Comparison of ENCODE assay signal across 8 mouse cellular contexts in genomic region chr8:79638707-79639549, GRCm38 (mm10). TPM values are rescaled to one million over a fixed set of nuclear protein-coding genes. Genes with fewer than 3 reads are reported as not detected.
DNase-seq lines count a peak whose midpoint lies in the region; ATAC-seq and TF ChIP-seq lines count a peak whose summit lies in the region.

No protein-coding gene starts in this region.

- H3K27me3 ChIP-seq in hindbrain, postnatal 0 days (ENCODE audit: insufficient read depth, low read length), result no peaks in the 10 kb centered on the region

- H3K36me3 ChIP-seq in hindbrain, postnatal 0 days (ENCODE audit: insufficient read depth, low read length), result no peaks in the 10 kb centered on the region; the same call in 1 of the 2 replicates

- H3K4me3 ChIP-seq in gastrocnemius, adult 2 months, result peak overlapping the region; percentile 99
- peak overlapping the region; percentile 89 for H3K4me3 ChIP-seq in hindbrain, postnatal 0 days (ENCODE audit: low read length)
- H3K4me3 ChIP-seq in left cerebral cortex, adult 2 months, result peak overlapping the region; percentile 91

- peak overlapping the region; percentile 97 for H3K27ac ChIP-seq in gastrocnemius, adult 2 months
- H3K27ac ChIP-seq in hindbrain, postnatal 0 days, result peak overlapping the region; percentile 97
- peak overlapping the region; percentile 97 for H3K27ac ChIP-seq in left cerebral cortex, adult 2 months

- peak; percentile 100 for DNase-seq in ZHBTc4 (ENCODE audit: low read depth, low spot score)
- DNase-seq in gastrocnemius, adult 2 months, result peak; percentile 99
- peak; percentile 99 for DNase-seq in hindbrain, postnatal 0 days (ENCODE audit: low spot score)
- peak; percentile 96 to 98 for DNase-seq in left cerebral cortex, adult 2 months (ENCODE audit: extremely low spot score in 1 of 2, low spot score in 2 of 2)
- peak; percentile 98 to 99 for DNase-seq in right cerebral cortex, adult 2 months (ENCODE audit: low spot score in 2 of 2)
- peak; percentile 98 for DNase-seq in urinary bladder, postnatal 14 days (ENCODE audit: low spot score)

- no peak for TF ChIP-seq CTCF in gastrocnemius, adult 2 months (IDR thresholded peaks at IDR 0.05)
- TF ChIP-seq CTCF in hindbrain, postnatal 0 days (IDR thresholded peaks at IDR 0.05; ENCODE audit: low read depth), result no peak
- no peak; the same call in 1 of the 2 replicates for TF ChIP-seq CTCF in left cerebral cortex, adult 2 months (IDR thresholded peaks at IDR 0.05)

- ATAC-seq in common myeloid progenitor, adult 5-6 weeks (replicated peaks; ENCODE audit: low read depth, poor library complexity, severe bottlenecking), result peak; percentile 95
- ATAC-seq in hindbrain, postnatal 0 days, result peak; percentile 99
- ATAC-seq in megakaryocyte, adult 5-6 weeks (ENCODE audit: poor library complexity, severe bottlenecking), result peak; percentile 91

- intact Hi-C loops in gastrocnemius, adult 2 months (cut with DNase I), result loop anchor here (2.0 kb wide), 1 partner anchor 344 kb away; the partner anchor contains the start of gene Mmaa
- intact Hi-C loops in left cerebral cortex, adult 2 months (cut with DNase I), result loop anchor here (1.0 to 5.0 kb wide), 3 partner anchors 72 to 345 kb away; partner anchors contain the start of genes Abce1, Anapc10, Mmaa and Smad1

- H3K4me2 ChIP-seq in hindbrain, postnatal 0 days (ENCODE audit: low read depth, low read length), result peak overlapping the region; percentile 80

- no peaks in the 10 kb centered on the region for H3K9me3 ChIP-seq in hindbrain, postnatal 0 days (ENCODE audit: low read length)

- peaks cover 17% of the 10 kb centered on the region for H3K4me1 ChIP-seq in hindbrain, postnatal 0 days (ENCODE audit: insufficient read depth, low read length)

- under 1% methylated on average over 74 of the region's 77 CpGs for WGBS in hindbrain, postnatal 0 days

- peak overlapping the region; percentile 85 for H3K9ac ChIP-seq in hindbrain, postnatal 0 days (replicated peaks; ENCODE audit: low read length)

RNA-seq across cellular contexts. Expression of gene Otud4, which starts 0.5 kb away (rescaled TPM):
- 77.6 and 81.6 TPM in 2 replicates for total RNA-seq in common myeloid progenitor, adult 5-6 weeks (2017)
- total RNA-seq in gastrocnemius, adult 2 months (2021), result 10 to 100 TPM; 40.6 to 53.3 TPM
- total RNA-seq in hindbrain, postnatal 0 days (2014; rRNA removed), result 24.2 and 26.0 TPM in 2 replicates
- 6.1 TPM in 2 replicates for polyA plus RNA-seq in hindbrain, postnatal 0 days (2015; fragmentation: Nextera tagmentation; extraction: Ambion mirVana)
- total RNA-seq in left cerebral cortex, adult 2 months (2021), result 10 to 100 TPM; 37.3 to 41.0 TPM
- 29.2 and 38.7 TPM in 2 replicates for total RNA-seq in megakaryocyte, adult 5-6 weeks (2015)
- 31.4 and 36.5 TPM in 2 replicates for total RNA-seq in megakaryocyte, adult 5-6 weeks (2017)

Comparison
In these comparisons a context has a peak if more than half of its experiments do, and no peak if none do; other contexts are left out.
1. Peak in every context shown above with its lines: DNase-seq, ATAC-seq, H3K4me3 ChIP-seq and H3K27ac ChIP-seq.